ENCODE assay signal across 8 mouse cellular contexts in genomic region chr8:88698048-88698447, GRCm38 (mm10). TPM values are rescaled to one million over a fixed set of nuclear protein-coding genes. Genes with fewer than 3 reads are reported as not detected.
DNase-seq lines count a peak whose midpoint lies in the region; ATAC-seq lines count a peak whose summit lies in the region.

No protein-coding gene starts in this region.

- no peak for DNase-seq in kidney, postnatal 10 days
- DNase-seq in MN1 (ENCODE audit: low spot score), result peak; percentile 11
- no peak for DNase-seq in thymus, postnatal 14 days
- DNase-seq in thymus, postnatal 10 days (ENCODE audit: low spot score in 2 of 2), result no peak

- H3K9ac ChIP-seq in kidney, embryonic 14.5 days (ENCODE audit: low read depth, low read length), result no peak overlapping the region
- peak overlapping the region; percentile 86 for H3K9ac ChIP-seq in hindbrain, embryonic 13.5 days
- H3K9ac ChIP-seq in midbrain, embryonic 15.5 days, result peak overlapping the region; percentile 78; the same call in 1 of the 2 replicates

- H3K27ac ChIP-seq in kidney, embryonic 14.5 days (ENCODE audit: low read depth, low read length), result no peak overlapping the region
- no peak overlapping the region for H3K27ac ChIP-seq in hindbrain, embryonic 13.5 days
- no peak overlapping the region for H3K27ac ChIP-seq in midbrain, embryonic 15.5 days

- H3K4me2 ChIP-seq in kidney, embryonic 14.5 days (replicated peaks; ENCODE audit: low read depth, low read length), result peak overlapping the region; percentile 86
- peak overlapping the region; percentile 70 for H3K4me2 ChIP-seq in hindbrain, embryonic 13.5 days
- H3K4me2 ChIP-seq in midbrain, embryonic 15.5 days, result peak overlapping the region; percentile 73

- H3K4me1 ChIP-seq in kidney, embryonic 14.5 days (ENCODE audit: control insufficient read depth, insufficient read depth, low read length), result peaks cover 8% of the 10 kb centered on the region; the same call in 1 of the 2 replicates
- peaks cover 14% of the 10 kb centered on the region for H3K4me1 ChIP-seq in hindbrain, embryonic 13.5 days (replicated peaks)
- peaks cover 14% of the 10 kb centered on the region for H3K4me1 ChIP-seq in midbrain, embryonic 15.5 days

- no peak for ATAC-seq in kidney, embryonic 14.5 days (ENCODE audit: low FRiP score, low TSS enrichment)
- no peak for ATAC-seq in hindbrain, embryonic 13.5 days (ENCODE audit: low FRiP score)
- ATAC-seq in midbrain, embryonic 15.5 days (replicated peaks), result no peak
- ATAC-seq in erythroid progenitor cell, adult 5-6 weeks (replicated peaks; ENCODE audit: low FRiP score, poor library complexity, severe bottlenecking), result no peak

- no peaks in the 10 kb centered on the region for H3K9me3 ChIP-seq in kidney, embryonic 14.5 days (ENCODE audit: control insufficient read depth, low read length)
- no peaks in the 10 kb centered on the region for H3K9me3 ChIP-seq in hindbrain, embryonic 13.5 days
- H3K9me3 ChIP-seq in midbrain, embryonic 15.5 days, result no peaks in the 10 kb centered on the region

- no peaks in the 10 kb centered on the region for H3K27me3 ChIP-seq in kidney, embryonic 14.5 days (ENCODE audit: control insufficient read depth, insufficient read depth, low read length)
- H3K27me3 ChIP-seq in hindbrain, embryonic 13.5 days, result peaks cover 12% of the 10 kb centered on the region; the same call in 1 of the 2 replicates
- 0 out of 2 replicates have a peak, but pooled peaks cover 6% of the 10 kb centered on the region for H3K27me3 ChIP-seq in midbrain, embryonic 15.5 days (replicated peaks)

- H3K36me3 ChIP-seq in kidney, embryonic 14.5 days (ENCODE audit: control insufficient read depth, insufficient read depth, low read length), result no peaks in the 10 kb centered on the region
- H3K36me3 ChIP-seq in hindbrain, embryonic 13.5 days, result no peaks in the 10 kb centered on the region
- no peaks in the 10 kb centered on the region for H3K36me3 ChIP-seq in midbrain, embryonic 15.5 days (replicated peaks)

- WGBS in kidney, embryonic 14.5 days, result 47% methylated on average over 2 of the region's 2 CpGs
- WGBS in hindbrain, embryonic 13.5 days, result 32% methylated on average over 2 of the region's 2 CpGs
- 32% methylated on average over 2 of the region's 2 CpGs for WGBS in midbrain, embryonic 15.5 days

- peak overlapping the region; percentile 79 for H3K4me3 ChIP-seq in kidney, embryonic 14.5 days (ENCODE audit: low read length)
- H3K4me3 ChIP-seq in hindbrain, embryonic 13.5 days, result peak overlapping the region; percentile 77
- H3K4me3 ChIP-seq in midbrain, embryonic 15.5 days, result peak overlapping the region; percentile 92

RNA-seq across cellular contexts. Expression of gene Cyld, which starts 1.2 kb away (rescaled TPM):
- polyA plus RNA-seq in kidney, embryonic 14.5 days (2014; fragmentation: Nextera tagmentation; extraction: Ambion mirVana), result 9.0 and 16.6 TPM in 2 replicates
- 16.2 and 17.4 TPM in 2 replicates for polyA plus RNA-seq in hindbrain, embryonic 13.5 days (2015; fragmentation: Nextera tagmentation; extraction: Ambion mirVana)
- polyA plus RNA-seq in midbrain, embryonic 15.5 days (2015; fragmentation: Nextera tagmentation; extraction: Ambion mirVana), result 18.1 and 19.8 TPM in 2 replicates
- total RNA-seq in erythroid progenitor cell, adult 5-6 weeks (2015; ENCODE audit: low replicate concordance), result 13.3 and 16.3 TPM in 2 replicates
- 14.1 and 15.8 TPM in 2 replicates for total RNA-seq in erythroid progenitor cell, adult 5-6 weeks (2017; ENCODE audit: low replicate concordance)

RNA-seq across cellular contexts. Expression of gene Nod2, which starts 50.9 kb away (rescaled TPM):
- 0.11 and 0.15 TPM in 2 replicates for polyA plus RNA-seq in kidney, embryonic 14.5 days (2014; fragmentation: Nextera tagmentation; extraction: Ambion mirVana)
- polyA plus RNA-seq in hindbrain, embryonic 13.5 days (2015; fragmentation: Nextera tagmentation; extraction: Ambion mirVana), result 0.08 and 0.12 TPM in 2 replicates
- polyA plus RNA-seq in midbrain, embryonic 15.5 days (2015; fragmentation: Nextera tagmentation; extraction: Ambion mirVana), result 0.15 and 0.18 TPM in 2 replicates
- 4.0 TPM in 1 of 2 replicates, not detected in the other for total RNA-seq in erythroid progenitor cell, adult 5-6 weeks (2015; ENCODE audit: low replicate concordance)
- 0.26 and 0.53 TPM in 2 replicates for total RNA-seq in erythroid progenitor cell, adult 5-6 weeks (2017; ENCODE audit: low replicate concordance)
